Mouse (Mus musculus) spleen, adult 2 months (tissue): ENCODE measurements around the gene 1600015I10Rik. TPM values are rescaled to one million over a fixed set of nuclear protein-coding genes. Genes with fewer than 3 reads are reported as not detected.
"Not testable (repeated sequence)": the region's sequence is repeated elsewhere in the genome, so short reads cannot be mapped to it uniquely, and the experiment has no call there.

Experiments used
- DNase-seq, 2 experiments: peaks; one replicate each; pipeline versions ENCODE4 v3.0.0 to v3.0.0-alpha.2; 2012 to 2021; ENCODE audit warnings: low spot score in 2 of 2, low read depth in 1 of 2
- H3K27ac ChIP-seq: fragments of 200-500 bp; 2 replicates; pipeline ENCODE4 v1.5.1; 2012; ENCODE audit warnings: low read length, inconsistent platforms; ENCODE audit not compliant: insufficient read depth
- H3K27me3 ChIP-seq: fragments of 200-500 bp; 2 replicates; pipeline ENCODE4 v1.6.1; 2012; ENCODE audit warnings: mild to moderate bottlenecking, moderate library complexity, low read length, inconsistent platforms; ENCODE audit not compliant: control insufficient read depth, insufficient read depth
- H3K36me3 ChIP-seq: fragments of 200-500 bp; 2 replicates; pipeline ENCODE4 v1.6.1; 2012; ENCODE audit warnings: mild to moderate bottlenecking, low read length, inconsistent platforms; ENCODE audit not compliant: control insufficient read depth, insufficient read depth
- H3K4me1 ChIP-seq: fragments of 200-500 bp; 2 replicates; pipeline ENCODE4 v1.6.1; 2011; ENCODE audit warnings: inconsistent platforms; ENCODE audit not compliant: control insufficient read depth, insufficient read depth, insufficient read length
- H3K4me3 ChIP-seq: fragments of 200-500 bp; 2 replicates; pipeline ENCODE4 v1.5.1; 2011; ENCODE audit warnings: mild to moderate bottlenecking, inconsistent platforms; ENCODE audit not compliant: insufficient read depth, insufficient read length; ENCODE audit errors: extremely low read depth
- CTCF ChIP-seq: fragments of 200-500 bp; IDR thresholded peaks from 2 replicates; pipeline ENCODE4 v1.5.1; 2011; ENCODE audit warnings: mild to moderate bottlenecking, inconsistent platforms; ENCODE audit not compliant: insufficient read depth, insufficient read length, insufficient replicate concordance; ENCODE audit errors: extremely low read depth
- POLR2A ChIP-seq: fragments of 200-500 bp; IDR thresholded peaks from 2 replicates; pipeline ENCODE4 v1.6.1; 2011; ENCODE audit warnings: low read depth, low read length, inconsistent platforms
- WGBS: fragments of 180-500 bp; shearing (Covaris S2); methylation state at CpG from one replicate; pipeline ENCODE4 v1.1.7; 2018; 5-methylcytosine and 5-hydroxymethylcytosine counted together
- polyA plus RNA-seq: library from polyadenylated mRNA; depleted of rRNA; stranded (reverse); fragments of >200 nt; gene quantifications from 2 replicates; pipeline ENCODE4 v1.2.3, GENCODE M21; 2012; rRNA removed

1600015I10Rik gene
- not detected in 2 replicates for polyA plus RNA-seq

GRCm38 (mm10) chr6:48929595-48929994 is at the start of gene 1600015I10Rik:
TSS of gene 1600015I10Rik (plus strand) at chr6:48929895.
- TF ChIP-seq CTCF (no peak), POLR2A (no peak)
- H3K4me1 ChIP-seq, result no peaks in the 10 kb centered on the region
- no peak for DNase-seq

GRCm38 (mm10) chr6:48894203-48894602 is 35.5 kb upstream of the 1600015I10Rik start:
- Histone ChIP-seq H3K4me3 (no peak overlapping the region), H3K27ac (no peak overlapping the region), H3K36me3 (no peaks in the 10 kb centered on the region), H3K4me1 (no peaks in the 10 kb centered on the region), H3K27me3 (no peaks in the 10 kb centered on the region)
- TF ChIP-seq POLR2A (no peak), CTCF (no peak)
- WGBS, result 16% methylated on average over 4 of the region's 4 CpGs
- DNase-seq, result no peak

More at GRCm38 (mm10) chr6:48929595-48929994, at the start of gene 1600015I10Rik:
- Histone ChIP-seq H3K36me3 (no peaks in the 10 kb centered on the region), H3K27me3 (no peaks in the 10 kb centered on the region), H3K27ac (no peak within 1 kb of the TSS), H3K4me3 (no peak within 1 kb of the TSS)
- WGBS, result 90% methylated on average over 5 of the region's 5 CpGs

- no peaks in the 10 kb centered on the region for H3K4me1 ChIP-seq
- H3K4me3 ChIP-seq, result no peak overlapping the region
- DNase-seq, result no peak
- H3K36me3 ChIP-seq, result no peaks in the 10 kb centered on the region
- no peaks in the 10 kb centered on the region for H3K27me3 ChIP-seq
- no peak overlapping the region for H3K27ac ChIP-seq
- 85% methylated on average over 8 of the region's 8 CpGs for WGBS
- TF ChIP-seq POLR2A, result no peak
These were observed 34.5 kb upstream of the 1600015I10Rik start for GRCm38 (mm10) chr6:48894938-48895818.

- no peaks in the 10 kb centered on the region for H3K27me3 ChIP-seq
- no peaks in the 10 kb centered on the region for H3K36me3 ChIP-seq
- no peak for DNase-seq
- no peak overlapping the region for H3K27ac ChIP-seq
- 88% methylated on average over 5 of the region's 5 CpGs for WGBS
- no peak for TF ChIP-seq CTCF
- H3K4me3 ChIP-seq, result no peak overlapping the region
- H3K4me1 ChIP-seq, result no peaks in the 10 kb centered on the region
These were observed 33.8 kb upstream of the 1600015I10Rik start for GRCm38 (mm10) chr6:48895941-48896340.

- Histone ChIP-seq H3K4me3 (no peak overlapping the region), H3K4me1 (no peaks in the 10 kb centered on the region), H3K36me3 (no peaks in the 10 kb centered on the region), H3K27ac (no peak overlapping the region), H3K27me3 (no peaks in the 10 kb centered on the region)
- TF ChIP-seq POLR2A (no peak), CTCF (no peak)
- 73% methylated on average over 5 of the region's 5 CpGs for WGBS
- no peak for DNase-seq
These were observed 32.7 kb upstream of the 1600015I10Rik start for GRCm38 (mm10) chr6:48896956-48897355.

DNA sequence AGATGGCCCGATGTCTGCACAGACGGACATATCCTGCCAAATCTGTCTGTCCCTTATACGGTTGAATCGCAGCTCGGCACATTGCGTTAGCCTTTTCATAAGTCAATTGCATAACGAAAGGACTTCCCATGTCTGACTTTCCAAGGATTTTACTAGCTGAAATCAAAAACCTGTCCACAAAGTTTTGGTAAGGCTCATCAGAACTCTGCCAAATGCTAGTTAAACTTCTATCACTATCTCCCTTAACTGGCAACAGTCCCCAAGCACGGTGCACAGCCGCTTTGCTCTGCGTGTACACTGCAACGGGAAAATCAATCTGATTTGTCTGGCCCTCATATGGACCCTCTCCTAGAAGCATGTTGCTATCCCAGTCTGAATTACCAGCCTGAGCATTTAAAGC is 28.4 kb upstream of the 1600015I10Rik start:
- DNase-seq, H3K27me3 ChIP-seq, H3K4me1 ChIP-seq, H3K27ac ChIP-seq, H3K4me3 ChIP-seq, H3K36me3 ChIP-seq: not testable (repeated sequence)
- 94% methylated on average over 11 of the region's 11 CpGs for WGBS

- H3K4me1 ChIP-seq, result no peaks in the 10 kb centered on the region
- H3K4me3 ChIP-seq, result no peak overlapping the region
- no peaks in the 10 kb centered on the region for H3K36me3 ChIP-seq
- 90% methylated on average over 17 of the region's 17 CpGs for whole genome bisulfite sequencing
- H3K27me3 ChIP-seq, result no peaks in the 10 kb centered on the region
- H3K27ac ChIP-seq, result no peak overlapping the region
- DNase-seq, result no peak
- TF ChIP-seq CTCF (no peak), POLR2A (no peak)
These were observed 26.9 kb upstream of the 1600015I10Rik start for GRCm38 (mm10) chr6:48902511-48903406.
